Mouse (Mus musculus) liver, embryonic 15.5 days (tissue): ENCODE measurements around the gene Col4a1. TPM values are rescaled to one million over a fixed set of nuclear protein-coding genes. Genes with fewer than 3 reads are reported as not detected.

Experiments used
- ATAC-seq: fragments of 200-750 bp; cut with Nextera tagmentation; 2 replicates; pipeline ENCODE4 v1.8.0; 2017; ENCODE audit warnings: moderate number of reproducible peaks, mild to moderate bottlenecking, moderate library complexity; ENCODE audit not compliant: insufficient read depth
- H3K27ac ChIP-seq: fragments of 300-500 bp; sonication (generic); replicated peaks from 2 replicates; pipeline ENCODE4 v1.5.1; 2015; ENCODE audit warnings: mild to moderate bottlenecking, inconsistent platforms
- H3K27me3 ChIP-seq: fragments of 300-500 bp; sonication (generic); 2 replicates; pipeline ENCODE4 v1.6.1; 2015; ENCODE audit warnings: mild to moderate bottlenecking, inconsistent platforms
- H3K36me3 ChIP-seq: fragments of 300-500 bp; sonication (generic); replicated peaks from 2 replicates; pipeline ENCODE4 v1.6.1; 2015; ENCODE audit warnings: moderate library complexity, mild to moderate bottlenecking, inconsistent platforms
- H3K4me1 ChIP-seq: fragments of 300-500 bp; sonication (generic); replicated peaks from 2 replicates; pipeline ENCODE4 v1.6.1; 2015; ENCODE audit warnings: inconsistent platforms
- H3K4me2 ChIP-seq: fragments of 300-500 bp; sonication (generic); 2 replicates; pipeline ENCODE4 v1.6.1; 2015; ENCODE audit warnings: moderate library complexity, mild to moderate bottlenecking, inconsistent platforms
- H3K4me3 ChIP-seq: fragments of 300-500 bp; sonication (generic); replicated peaks from 2 replicates; pipeline ENCODE4 v1.5.1; 2015; ENCODE audit warnings: mild to moderate bottlenecking, inconsistent platforms
- H3K9ac ChIP-seq: fragments of 300-500 bp; sonication (generic); 2 replicates; pipeline ENCODE4 v1.6.1; 2015; ENCODE audit warnings: moderate library complexity, mild to moderate bottlenecking, inconsistent platforms
- H3K9me3 ChIP-seq: fragments of 300-500 bp; sonication (generic); replicated peaks from 2 replicates; pipeline ENCODE4 v1.6.1; 2016; ENCODE audit warnings: inconsistent platforms
- WGBS: fragments of 180-500 bp; shearing (Covaris S2); methylation state at CpG from one replicate; pipeline ENCODE4 v1.1.7; 2015; ENCODE audit warnings: mixed read lengths; ENCODE audit not compliant: insufficient replicate concordance; 5-methylcytosine and 5-hydroxymethylcytosine counted together
- polyA plus RNA-seq: library from polyadenylated mRNA; unstranded; fragments of >200 nt; fragmentation: Nextera tagmentation; extraction: Ambion mirVana; gene quantifications from 2 replicates; pipeline ENCODE4 v1.2.1, GENCODE M21; 2015

Gene Col4a1
- polyA plus RNA-seq, 1 experiment from 2014 or later, result 20.5 TPM

GRCm38 (mm10) chr8:11265971-11266370, 46.7 kb downstream of the Col4a1 start:
- Histone ChIP-seq H3K36me3 (no peaks in the 10 kb centered on the region), H3K27me3 (no peaks in the 10 kb centered on the region), H3K9me3 (no peaks in the 10 kb centered on the region), H3K4me1 (no peaks in the 10 kb centered on the region), H3K9ac (no peak overlapping the region), H3K27ac (no peak overlapping the region), H3K4me3 (no peak overlapping the region), H3K4me2 (no peak overlapping the region)
- 48% methylated on average over 3 of the region's 3 CpGs for WGBS
- no peak for ATAC-seq

GRCm38 (mm10) chr8:11263848-11264247, 48.8 kb downstream of the Col4a1 start:
- Histone ChIP-seq H3K9ac (no peak overlapping the region), H3K4me1 (peaks cover 10% of the 10 kb centered on the region), H3K36me3 (no peaks in the 10 kb centered on the region), H3K27me3 (no peaks in the 10 kb centered on the region), H3K4me2 (no peak overlapping the region), H3K4me3 (no peak overlapping the region), H3K9me3 (no peaks in the 10 kb centered on the region), H3K27ac (no peak overlapping the region)
- no peak for ATAC-seq
- WGBS, result 62% methylated on average over 6 of the region's 6 CpGs

GRCm38 (mm10) chr8:11262031-11262735, 50.4 kb downstream of the Col4a1 start:
- Histone ChIP-seq H3K4me2 (no peak overlapping the region), H3K36me3 (no peaks in the 10 kb centered on the region), H3K9me3 (no peaks in the 10 kb centered on the region), H3K4me3 (no peak overlapping the region), H3K4me1 (peaks cover 15% of the 10 kb centered on the region), H3K27ac (no peak overlapping the region), H3K27me3 (no peaks in the 10 kb centered on the region), H3K9ac (no peak overlapping the region)
- 58% methylated on average over 15 of the region's 15 CpGs for WGBS
- ATAC-seq, result no peak

- Histone ChIP-seq H3K27me3 (no peaks in the 10 kb centered on the region), H3K36me3 (no peaks in the 10 kb centered on the region), H3K9me3 (no peaks in the 10 kb centered on the region), H3K4me2 (no peak overlapping the region), H3K9ac (no peak overlapping the region), H3K4me3 (no peak overlapping the region), H3K27ac (no peak overlapping the region; the same call in 1 of the 2 replicates), H3K4me1 (peaks cover 15% of the 10 kb centered on the region)
- peak; percentile 44 for ATAC-seq
- 9% methylated on average over 10 of the region's 10 CpGs for WGBS
These were observed 52.6 kb downstream of the Col4a1 start for GRCm38 (mm10) chr8:11259832-11260615.

- no peak for ATAC-seq
- Histone ChIP-seq H3K27me3 (no peaks in the 10 kb centered on the region), H3K9me3 (no peaks in the 10 kb centered on the region), H3K36me3 (no peaks in the 10 kb centered on the region), H3K4me1 (peaks cover 15% of the 10 kb centered on the region), H3K4me3 (no peak overlapping the region), H3K9ac (no peak overlapping the region), H3K4me2 (no peak overlapping the region), H3K27ac (no peak overlapping the region)
- WGBS, result 30% methylated on average over 2 of the region's 2 CpGs
These were observed 54.0 kb downstream of the Col4a1 start for GRCm38 (mm10) chr8:11258517-11259136.

- peaks cover 15% of the 10 kb centered on the region for H3K4me1 ChIP-seq
- no peak overlapping the region for H3K4me3 ChIP-seq
- 63% methylated on average over 13 of the region's 13 CpGs for WGBS
- no peak overlapping the region for H3K9ac ChIP-seq
- ATAC-seq, result no peak
- no peaks in the 10 kb centered on the region for H3K9me3 ChIP-seq
- no peak overlapping the region for H3K4me2 ChIP-seq
- no peak overlapping the region for H3K27ac ChIP-seq
- no peaks in the 10 kb centered on the region for H3K27me3 ChIP-seq
- H3K36me3 ChIP-seq, result no peaks in the 10 kb centered on the region
These were observed 55.3 kb downstream of the Col4a1 start for GRCm38 (mm10) chr8:11257079-11258017.

GRCm38 (mm10) chr8:11256405-11256804, 56.2 kb downstream of the Col4a1 start:
- peaks cover 15% of the 10 kb centered on the region for H3K4me1 ChIP-seq
- H3K4me2 ChIP-seq, result no peak overlapping the region
- H3K27ac ChIP-seq, result no peak overlapping the region
- H3K36me3 ChIP-seq, result no peaks in the 10 kb centered on the region
- WGBS, result 45% methylated on average over 7 of the region's 7 CpGs
- no peaks in the 10 kb centered on the region for H3K27me3 ChIP-seq
- ATAC-seq, result no peak
- H3K9me3 ChIP-seq, result no peaks in the 10 kb centered on the region
- no peak overlapping the region for H3K4me3 ChIP-seq
- no peak overlapping the region for H3K9ac ChIP-seq

GRCm38 (mm10) chr8:11255680-11256079, 56.9 kb downstream of the Col4a1 start:
- no peak for ATAC-seq
- WGBS, result 35% methylated on average over 7 of the region's 7 CpGs
- no peak overlapping the region for H3K4me3 ChIP-seq
- no peak overlapping the region for H3K27ac ChIP-seq
- no peak overlapping the region for H3K4me2 ChIP-seq
- H3K36me3 ChIP-seq, result no peaks in the 10 kb centered on the region
- H3K9me3 ChIP-seq, result no peaks in the 10 kb centered on the region
- peaks cover 15% of the 10 kb centered on the region for H3K4me1 ChIP-seq
- no peaks in the 10 kb centered on the region for H3K27me3 ChIP-seq
- no peak overlapping the region for H3K9ac ChIP-seq

GRCm38 (mm10) chr8:11254914-11255530, 57.6 kb downstream of the Col4a1 start:
- no peak overlapping the region for H3K27ac ChIP-seq
- peaks cover 10% of the 10 kb centered on the region for H3K4me1 ChIP-seq
- H3K9me3 ChIP-seq, result no peaks in the 10 kb centered on the region
- no peak overlapping the region for H3K4me3 ChIP-seq
- no peak overlapping the region for H3K9ac ChIP-seq
- ATAC-seq, result no peak
- H3K27me3 ChIP-seq, result no peaks in the 10 kb centered on the region
- H3K36me3 ChIP-seq, result no peaks in the 10 kb centered on the region
- no peak overlapping the region for H3K4me2 ChIP-seq
- WGBS, result 69% methylated on average over 10 of the region's 10 CpGs

GRCm38 (mm10) chr8:11254510-11254909, 58.1 kb downstream of the Col4a1 start:
- H3K4me2 ChIP-seq, result no peak overlapping the region
- 44% methylated on average over 2 of the region's 2 CpGs for WGBS
- no peaks in the 10 kb centered on the region for H3K9me3 ChIP-seq
- H3K4me1 ChIP-seq, result peaks cover 8% of the 10 kb centered on the region
- no peaks in the 10 kb centered on the region for H3K36me3 ChIP-seq
- no peak for ATAC-seq
- no peak overlapping the region for H3K4me3 ChIP-seq
- H3K27me3 ChIP-seq, result no peaks in the 10 kb centered on the region
- no peak overlapping the region for H3K9ac ChIP-seq
- no peak overlapping the region for H3K27ac ChIP-seq
